Mouse (Mus musculus) T-helper 2 cell (primary cell): ENCODE results near the gene Cep135.

Experiments used
- in situ Hi-C: fragments of 300-600 bp; cut with MboI, MseI; formaldehyde crosslinking; loops from one replicate; pipeline ENCODE4 v1.15.1; 2025; ENCODE audit warnings: high pct_unique_total_duplicates

Cep135 gene

GRCm38 (mm10) chr5:76645091-76645868 is 56.8 kb downstream of the Cep135 start:
- in situ Hi-C loops = no loop called here

GRCm38 (mm10) chr5:76649897-76650296 is 61.4 kb downstream of the Cep135 start:
- in situ Hi-C loops = loop anchor here (10.0 kb wide), 1 partner anchor 745 kb away; no protein-coding TSS in a partner anchor

- in situ Hi-C loops = loop anchor here (10.0 kb wide), 1 partner anchor 744 kb away; no protein-coding TSS in a partner anchor
Observed at GRCm38 (mm10) chr5:76651151-76651725, 62.7 kb downstream of the Cep135 start.

- in situ Hi-C loops = loop anchor here (10.0 kb wide), 1 partner anchor 739 kb away; no protein-coding TSS in a partner anchor
Observed at GRCm38 (mm10) chr5:76656212-76656611, 67.7 kb downstream of the Cep135 start, which contains the start of gene C530008M17Rik. C530008M17Rik (plus strand) TSS chr5:76656512.

GRCm38 (mm10) chr5:76657245-76658083 is 69.0 kb downstream of the Cep135 start:
- in situ Hi-C loops = loop anchor here (10.0 kb wide), 1 partner anchor 737 kb away; no protein-coding TSS in a partner anchor

GRCm38 (mm10) chr5:76658084-76658934 is 69.8 kb downstream of the Cep135 start:
- in situ Hi-C loops = loop anchor here (10.0 kb wide), 1 partner anchor 736 kb away; no protein-coding TSS in a partner anchor

GRCm38 (mm10) chr5:76659958-76660635 is 71.6 kb downstream of the Cep135 start:
- in situ Hi-C loops = loop anchor here (10.0 kb wide), 1 partner anchor 735 kb away; no protein-coding TSS in a partner anchor

GRCm38 (mm10) chr5:76661310-76661709 is 72.8 kb downstream of the Cep135 start:
- in situ Hi-C loops = no loop called here

- in situ Hi-C loops = no loop called here
Observed at GRCm38 (mm10) chr5:76664936-76665335, 76.4 kb downstream of the Cep135 start.

- in situ Hi-C loops = no loop called here
Observed at GRCm38 (mm10) chr5:76665421-76665820, 76.9 kb downstream of the Cep135 start.

GRCm38 (mm10) chr5:76666026-76666756 is 77.7 kb downstream of the Cep135 start:
- in situ Hi-C loops = no loop called here

GRCm38 (mm10) chr5:76668118-76668517 is 79.6 kb downstream of the Cep135 start:
- in situ Hi-C loops = no loop called here

- in situ Hi-C loops = no loop called here
Observed at GRCm38 (mm10) chr5:76668547-76668946, 80.0 kb downstream of the Cep135 start.

GRCm38 (mm10) chr5:76670183-76670582 is 81.7 kb downstream of the Cep135 start:
- in situ Hi-C loops = no loop called here

- in situ Hi-C loops = no loop called here
Observed at GRCm38 (mm10) chr5:76674022-76674653, 85.6 kb downstream of the Cep135 start.

GRCm38 (mm10) chr5:76675369-76675768 is 86.9 kb downstream of the Cep135 start:
- in situ Hi-C loops = no loop called here

- in situ Hi-C loops = no loop called here
Observed at GRCm38 (mm10) chr5:76680959-76681358, 92.5 kb downstream of the Cep135 start.

GRCm38 (mm10) chr5:76681895-76682656 is 93.6 kb downstream of the Cep135 start:
- in situ Hi-C loops = no loop called here
